Mouse (Mus musculus): ENCODE measurements around the gene Bmper.

GRCm38 (mm10) chr9:23233464-23234121 lies 10.7 kb downstream of the Bmper start:
- TF ChIP-seq CTCF (IDR thresholded peaks at IDR 0.05; ENCODE audit: borderline replicate concordance, insufficient read depth, low read length) (no peak), POLR2A (IDR thresholded peaks at IDR 0.05; ENCODE audit: low read depth, low read length) (no peak)

Data from embryonic fibroblast, embryonic 13.5 days (primary cell).